Mouse (Mus musculus): ENCODE data around the gene Tmem132d.
"Not testable (repeated sequence)": the region's sequence is repeated elsewhere in the genome, so short reads cannot be mapped to it uniquely, and the experiment has no call there.

DNA sequence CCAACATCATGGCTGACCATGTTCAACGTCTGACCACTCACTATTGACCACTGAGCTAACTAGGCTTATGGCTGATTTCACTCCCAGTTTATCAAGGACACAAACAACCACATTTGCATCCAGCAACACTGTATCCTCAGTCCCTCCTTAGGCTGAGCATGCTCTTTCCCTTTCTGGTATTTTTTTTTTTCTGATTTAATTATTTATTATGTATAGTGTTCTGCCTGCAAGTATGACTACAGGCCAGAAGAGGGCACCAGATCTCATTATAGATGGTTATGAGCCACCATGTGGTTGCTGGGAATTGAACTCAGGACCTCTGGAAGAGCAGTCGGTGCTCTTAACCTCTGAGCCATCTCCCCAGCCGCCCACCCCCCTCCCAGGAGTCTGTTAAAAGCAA is 683.3 kb downstream of the Tmem132d start:
- not testable (repeated sequence) for TF ChIP-seq CTCF (IDR thresholded peaks at IDR 0.05; ENCODE audit: control insufficient read depth, insufficient read depth, insufficient read length); USF1 (IDR thresholded peaks at IDR 0.05; ENCODE audit: low read depth); MYOG (IDR thresholded peaks at IDR 0.05; ENCODE audit: control insufficient read depth, extremely low read depth, insufficient read length)
